Mouse (Mus musculus) E14TG2a.4 (cell line): ENCODE data around the gene Slc35d2.

Experiments
- H3K27me3 ChIP-seq: 2 replicates; pipeline ENCODE4 v1.6.1; 2014; ENCODE audit warnings: low read length, control low read depth; ENCODE audit not compliant: insufficient read depth
- H3K36me3 ChIP-seq: 2 replicates; pipeline ENCODE4 v1.6.1; 2014; ENCODE audit warnings: low read length, control low read depth; ENCODE audit not compliant: insufficient read depth
- H3K4me1 ChIP-seq: replicated peaks from 2 replicates; pipeline ENCODE4 v1.6.1; 2014; ENCODE audit warnings: low read depth, low read length, control low read depth
- H3K4me3 ChIP-seq: replicated peaks from 2 replicates; pipeline ENCODE4 v1.5.1; 2014; ENCODE audit warnings: mild to moderate bottlenecking, low read length
- H3K9me3 ChIP-seq: 2 replicates; pipeline ENCODE4 v1.6.1; 2014; ENCODE audit warnings: low read length, control low read depth
- CTCF ChIP-seq: conservative IDR thresholded peaks from 2 replicates; pipeline ENCODE4 v1.5.1; 2014; ENCODE audit warnings: low read length
- NANOG ChIP-seq: IDR thresholded peaks from 2 replicates; pipeline ENCODE4 v1.6.1; 2014; ENCODE audit warnings: borderline replicate concordance, low read length, mixed read lengths
- POU5F1 ChIP-seq: IDR thresholded peaks from 2 replicates; pipeline ENCODE4 v1.6.1; 2014; ENCODE audit warnings: low read length, borderline replicate concordance

The Slc35d2 gene

GRCm38 (mm10) chr13:64086036-64086435 is 43.1 kb downstream of the Slc35d2 start:
- Histone ChIP-seq H3K36me3 (no peaks in the 10 kb centered on the region), H3K4me1 (peaks cover 13% of the 10 kb centered on the region), H3K4me3 (no peak overlapping the region), H3K9me3 (no peaks in the 10 kb centered on the region), H3K27me3 (no peaks in the 10 kb centered on the region)
- TF ChIP-seq POU5F1 (no peak), NANOG (no peak), CTCF (no peak)

- no peak for TF ChIP-seq POU5F1
- no peak for TF ChIP-seq CTCF
- no peak for TF ChIP-seq NANOG
Measured at GRCm38 (mm10) chr13:64083331-64083730, 45.8 kb downstream of the Slc35d2 start.

GRCm38 (mm10) chr13:64081012-64081919 is 47.9 kb downstream of the Slc35d2 start:
- Histone ChIP-seq H3K36me3 (no peaks in the 10 kb centered on the region), H3K9me3 (no peaks in the 10 kb centered on the region), H3K27me3 (no peaks in the 10 kb centered on the region), H3K4me3 (peak overlapping the region; percentile 49), H3K4me1 (peaks cover 25% of the 10 kb centered on the region)
- TF ChIP-seq CTCF, result no peak
- no peak for TF ChIP-seq NANOG
- no peak for TF ChIP-seq POU5F1

More at GRCm38 (mm10) chr13:64083331-64083730, 45.8 kb downstream of the Slc35d2 start:
- Histone ChIP-seq H3K27me3 (no peaks in the 10 kb centered on the region), H3K4me3 (no peak overlapping the region), H3K4me1 (peaks cover 25% of the 10 kb centered on the region), H3K9me3 (no peaks in the 10 kb centered on the region), H3K36me3 (no peaks in the 10 kb centered on the region)

GRCm38 (mm10) chr13:64077591-64077990 is 51.6 kb downstream of the Slc35d2 start:
- H3K9me3 ChIP-seq, result no peaks in the 10 kb centered on the region
- H3K36me3 ChIP-seq, result no peaks in the 10 kb centered on the region
- H3K4me3 ChIP-seq, result no peak overlapping the region
- peaks cover 25% of the 10 kb centered on the region for H3K4me1 ChIP-seq
- TF ChIP-seq NANOG (no peak), CTCF (no peak), POU5F1 (no peak)
- H3K27me3 ChIP-seq, result no peaks in the 10 kb centered on the region

GRCm38 (mm10) chr13:64076074-64076473 is 53.1 kb downstream of the Slc35d2 start:
- H3K27me3 ChIP-seq, result no peaks in the 10 kb centered on the region
- H3K36me3 ChIP-seq, result no peaks in the 10 kb centered on the region
- TF ChIP-seq CTCF, result no peak
- TF ChIP-seq NANOG, result no peak
- TF ChIP-seq POU5F1, result no peak

GRCm38 (mm10) chr13:64066653-64067052 is 62.5 kb downstream of the Slc35d2 start:
- Histone ChIP-seq H3K36me3 (no peaks in the 10 kb centered on the region), H3K4me3 (no peak overlapping the region), H3K27me3 (no peaks in the 10 kb centered on the region), H3K4me1 (no peaks in the 10 kb centered on the region), H3K9me3 (peaks cover 15% of the 10 kb centered on the region)
- no peak for TF ChIP-seq POU5F1
- no peak for TF ChIP-seq CTCF
- no peak for TF ChIP-seq NANOG

More at GRCm38 (mm10) chr13:64076074-64076473, 53.1 kb downstream of the Slc35d2 start:
- Histone ChIP-seq H3K9me3 (no peaks in the 10 kb centered on the region), H3K4me1 (peaks cover 12% of the 10 kb centered on the region), H3K4me3 (no peak overlapping the region)

GRCm38 (mm10) chr13:64064276-64064675 is 64.9 kb downstream of the Slc35d2 start:
- Histone ChIP-seq H3K4me1 (no peaks in the 10 kb centered on the region), H3K27me3 (no peaks in the 10 kb centered on the region), H3K9me3 (peaks cover 22% of the 10 kb centered on the region), H3K36me3 (no peaks in the 10 kb centered on the region), H3K4me3 (no peak overlapping the region)
- TF ChIP-seq POU5F1, result no peak
- TF ChIP-seq NANOG, result no peak
- TF ChIP-seq CTCF, result no peak

GRCm38 (mm10) chr13:64060935-64061506 is 68.1 kb downstream of the Slc35d2 start:
- no peaks in the 10 kb centered on the region for H3K27me3 ChIP-seq
- H3K9me3 ChIP-seq, result peaks cover 55% of the 10 kb centered on the region
- H3K4me1 ChIP-seq, result no peaks in the 10 kb centered on the region
- TF ChIP-seq CTCF (no peak), POU5F1 (no peak), NANOG (no peak)
- H3K4me3 ChIP-seq, result no peak overlapping the region
- H3K36me3 ChIP-seq, result 0 out of 2 replicates have a peak, but pooled peaks cover 3% of the 10 kb centered on the region
